Mouse (Mus musculus): Measurements from ENCODE around the gene Nfrkb.

DNA sequence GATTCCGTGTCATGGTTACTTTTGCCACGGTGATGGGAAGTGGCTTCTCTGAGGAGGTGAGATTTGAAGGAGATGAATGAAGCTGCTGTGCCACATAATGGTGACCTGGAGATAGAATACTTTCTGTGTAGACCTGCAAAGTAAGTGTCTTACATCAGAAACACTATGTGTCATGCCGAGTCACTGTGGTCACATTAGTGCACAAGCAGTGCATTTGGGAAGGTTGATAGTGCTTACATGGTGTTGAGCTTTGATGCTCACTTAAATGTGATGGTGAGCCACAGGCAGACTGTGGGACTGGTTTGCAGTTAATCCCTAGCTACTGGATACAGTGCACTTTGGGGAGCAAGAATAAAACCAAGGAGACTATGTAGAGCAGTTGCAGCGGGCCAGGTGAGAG lies 26.2 kb downstream of the Nfrkb start:
- TF ChIP-seq POLR2A (IDR thresholded peaks at IDR 0.05; ENCODE audit: insufficient read length, low read depth) (no peak), MAX (IDR thresholded peaks at IDR 0.05; ENCODE audit: low read depth) (no peak), USF1 (IDR thresholded peaks at IDR 0.05; ENCODE audit: low read depth) (no peak)

All from myocyte (in vitro differentiated cells).